In the genomic region with DNA sequence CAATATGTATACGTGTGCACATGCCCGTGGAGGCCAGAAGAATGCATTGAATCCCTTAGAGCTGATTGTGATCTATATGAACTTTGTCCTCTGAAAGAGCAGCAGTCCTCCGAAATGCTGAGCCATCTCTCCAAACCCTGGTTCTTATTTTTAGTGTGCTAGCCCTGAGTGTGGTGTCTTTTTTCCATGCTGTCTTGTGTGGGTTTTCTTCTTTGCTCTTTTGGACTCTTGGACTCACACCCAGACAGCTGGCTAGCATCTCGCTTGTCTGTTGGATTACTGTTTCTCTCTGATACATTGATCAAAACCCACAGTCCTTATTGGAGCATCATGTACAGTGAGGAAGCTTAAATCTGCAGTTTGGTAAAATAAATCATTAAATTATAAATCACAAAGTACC, we compare ENCODE assay signal across 18 mouse cellular contexts. TPM values are rescaled to one million over a fixed set of nuclear protein-coding genes. Genes with fewer than 3 reads are reported as not detected.
A peak's percentile ranks its signal among the peaks of the same experiment; 100 is the strongest.
DNase-seq lines count a peak whose midpoint lies in the region; ATAC-seq lines count a peak whose summit lies in the region.
"Had no signal": no experiment of that assay in that cellular context is flagged by ENCODE, and none has a peak within 500 bp of the region (broad histone marks: within the 10 kb centered on the region; RNA-seq: fewer than 3 reads in every experiment).

No protein-coding gene starts in this region.

- no peak overlapping the region for H3K4me3 ChIP-seq in embryonic facial prominence, embryonic 13.5 days
- no peak overlapping the region for H3K4me3 ChIP-seq in embryonic facial prominence, embryonic 10.5 days
- H3K4me3 ChIP-seq in hindbrain, embryonic 13.5 days = no peak overlapping the region
- H3K4me3 ChIP-seq in hindbrain, embryonic 14.5 days (replicated peaks; ENCODE audit: low read length) = no peak overlapping the region
- H3K4me3 ChIP-seq: embryonic facial prominence, embryonic 15.5 days; lung, embryonic 15.5 days; midbrain, embryonic 10.5 days had no signal

- 83% methylated on average over 4 of the region's 4 CpGs for WGBS in embryonic facial prominence, embryonic 13.5 days
- 92% methylated on average over 4 of the region's 4 CpGs for WGBS in embryonic facial prominence, embryonic 10.5 days
- 92% methylated on average over 4 of the region's 4 CpGs for WGBS in hindbrain, embryonic 13.5 days
- WGBS in hindbrain, embryonic 14.5 days = 77% methylated on average over 4 of the region's 4 CpGs

- H3K9me3 ChIP-seq in embryonic facial prominence, embryonic 13.5 days = no peaks in the 10 kb centered on the region
- H3K9me3 ChIP-seq in embryonic facial prominence, embryonic 10.5 days = no peaks in the 10 kb centered on the region
- H3K9me3 ChIP-seq in hindbrain, embryonic 13.5 days = no peaks in the 10 kb centered on the region
- no peaks in the 10 kb centered on the region for H3K9me3 ChIP-seq in hindbrain, embryonic 14.5 days (ENCODE audit: control insufficient read depth, low read length)
- H3K9me3 ChIP-seq: embryonic facial prominence, embryonic 15.5 days; lung, embryonic 15.5 days; midbrain, embryonic 10.5 days had no signal

- H3K27me3 ChIP-seq in embryonic facial prominence, embryonic 13.5 days = no peaks in the 10 kb centered on the region
- H3K27me3 ChIP-seq in embryonic facial prominence, embryonic 10.5 days (replicated peaks; ENCODE audit: low read depth, poor library complexity, severe bottlenecking) = no peaks in the 10 kb centered on the region
- H3K27me3 ChIP-seq in hindbrain, embryonic 13.5 days = no peaks in the 10 kb centered on the region
- no peaks in the 10 kb centered on the region for H3K27me3 ChIP-seq in hindbrain, embryonic 14.5 days (ENCODE audit: control insufficient read depth, insufficient read depth, low read length)
- H3K27me3 ChIP-seq: embryonic facial prominence, embryonic 15.5 days; lung, embryonic 15.5 days had no signal

- peaks cover 24% of the 10 kb centered on the region for H3K4me1 ChIP-seq in embryonic facial prominence, embryonic 13.5 days
- H3K4me1 ChIP-seq in embryonic facial prominence, embryonic 10.5 days = peaks cover 26% of the 10 kb centered on the region
- H3K4me1 ChIP-seq in hindbrain, embryonic 13.5 days (replicated peaks) = peaks cover 31% of the 10 kb centered on the region
- peaks cover 20% of the 10 kb centered on the region for H3K4me1 ChIP-seq in hindbrain, embryonic 14.5 days (replicated peaks; ENCODE audit: control insufficient read depth, insufficient read depth, low read length)

- 0 out of 2 replicates have a peak overlapping the region, but pooled peaks have one; percentile 32 for H3K9ac ChIP-seq in embryonic facial prominence, embryonic 13.5 days
- H3K9ac ChIP-seq in hindbrain, embryonic 13.5 days = 0 out of 2 replicates have a peak overlapping the region, but pooled peaks have one; percentile 5
- no peak overlapping the region for H3K9ac ChIP-seq in hindbrain, embryonic 14.5 days
- H3K9ac ChIP-seq: embryonic facial prominence, embryonic 15.5 days; forebrain, postnatal 0 days; lung, embryonic 15.5 days had no signal

- H3K4me2 ChIP-seq in embryonic facial prominence, embryonic 13.5 days = no peak overlapping the region; the same call in 1 of the 2 replicates
- H3K4me2 ChIP-seq in hindbrain, embryonic 13.5 days = 0 out of 2 replicates have a peak overlapping the region, but pooled peaks have one; percentile 6
- H3K4me2 ChIP-seq in hindbrain, embryonic 14.5 days (replicated peaks) = no peak overlapping the region
- H3K4me2 ChIP-seq: embryonic facial prominence, embryonic 15.5 days; lung, embryonic 15.5 days had no signal

- DNase-seq in embryonic facial prominence, embryonic 10.5 days (ENCODE audit: low spot score) = no peak
- DNase-seq in hindbrain, embryonic 14.5 days (ENCODE audit: low spot score) = no peak
- DNase-seq in kidney, adult 9 months = peak; percentile 72
- no peak for DNase-seq in kidney, postnatal 10 days
- DNase-seq in kidney, postnatal 14 days = peak; percentile 26
- DNase-seq: cerebellum, adult 11-12 months; cerebellum, postnatal 14 days; forebrain, postnatal 0 days; heart, postnatal 36 days; lung, postnatal 4 days; right cerebral cortex, adult 18-20 months had no signal

- H3K27ac ChIP-seq in embryonic facial prominence, embryonic 13.5 days = no peak overlapping the region
- H3K27ac ChIP-seq in embryonic facial prominence, embryonic 10.5 days (replicated peaks) = no peak overlapping the region
- no peak overlapping the region for H3K27ac ChIP-seq in hindbrain, embryonic 13.5 days
- H3K27ac ChIP-seq in hindbrain, embryonic 14.5 days = no peak overlapping the region
- H3K27ac ChIP-seq: embryonic facial prominence, embryonic 15.5 days; lung, embryonic 15.5 days; midbrain, embryonic 10.5 days; stomach, postnatal 0 days had no signal

- H3K36me3 ChIP-seq in embryonic facial prominence, embryonic 13.5 days = peaks cover 34% of the 10 kb centered on the region
- H3K36me3 ChIP-seq in embryonic facial prominence, embryonic 10.5 days (replicated peaks) = peaks cover 50% of the 10 kb centered on the region
- H3K36me3 ChIP-seq in hindbrain, embryonic 13.5 days = peaks cover 34% of the 10 kb centered on the region
- peaks cover 37% of the 10 kb centered on the region for H3K36me3 ChIP-seq in hindbrain, embryonic 14.5 days (replicated peaks; ENCODE audit: control insufficient read depth, insufficient read depth)

- ATAC-seq in embryonic facial prominence, embryonic 13.5 days (ENCODE audit: insufficient number of reproducible peaks, insufficient read depth, low FRiP score, low TSS enrichment, low read depth) = no peak
- ATAC-seq in hindbrain, embryonic 13.5 days (ENCODE audit: low FRiP score) = no peak
- ATAC-seq in hindbrain, embryonic 14.5 days (ENCODE audit: low FRiP score) = no peak
- ATAC-seq in megakaryocyte, adult 5-6 weeks (ENCODE audit: poor library complexity, severe bottlenecking) = no peak
- ATAC-seq: forebrain, postnatal 0 days had no signal

RNA-seq across cellular contexts. Expression of a gene that starts 2.9 kb away (rescaled TPM):
- 58.7 and 66.0 TPM in 2 replicates for polyA plus RNA-seq in embryonic facial prominence, embryonic 13.5 days (2015; fragmentation: Nextera tagmentation; extraction: Ambion mirVana)
- polyA plus RNA-seq in embryonic facial prominence, embryonic 10.5 days (2016; fragmentation: Nextera tagmentation; extraction: Ambion mirVana) = 74.2 and 75.5 TPM in 2 replicates
- polyA plus RNA-seq in hindbrain, embryonic 13.5 days (2015; fragmentation: Nextera tagmentation; extraction: Ambion mirVana) = 84.3 and 85.2 TPM in 2 replicates
- polyA plus RNA-seq in hindbrain, embryonic 14.5 days (2014; fragmentation: Nextera tagmentation; extraction: Ambion mirVana) = 79.1 and 85.8 TPM in 2 replicates
- total RNA-seq in megakaryocyte, adult 5-6 weeks (2015) = 42.4 and 44.7 TPM in 2 replicates
- 41.0 and 49.4 TPM in 2 replicates for total RNA-seq in megakaryocyte, adult 5-6 weeks (2017)

Comparison
In these comparisons a context has a peak if more than half of its experiments do, and no peak if none do; other contexts are left out.
1. DNase-seq: peak in kidney, adult 9 months (single experiment) and kidney, postnatal 14 days (single experiment); none in embryonic facial prominence, embryonic 10.5 days (single experiment), hindbrain, embryonic 14.5 days (single experiment) and kidney, postnatal 10 days (single experiment).